Mouse (Mus musculus) heart, embryonic 11.5 days (tissue): Measurements from ENCODE around the gene Zbtb48. TPM values are rescaled to one million over a fixed set of nuclear protein-coding genes. Genes with fewer than 3 reads are reported as not detected.

Experiments used
- ATAC-seq: fragments of 200-750 bp; cut with Nextera tagmentation; replicated peaks from 2 replicates; pipeline ENCODE4 v1.8.0; 2017; ENCODE audit warnings: moderate library complexity; ENCODE audit not compliant: insufficient number of reproducible peaks, low FRiP score, low TSS enrichment
- H3K27ac ChIP-seq: fragments of 300-500 bp; sonication (generic); 2 replicates; pipeline ENCODE4 v1.5.1; 2014; ENCODE audit warnings: mild to moderate bottlenecking, low read depth, low read length
- H3K27me3 ChIP-seq: fragments of 300-500 bp; sonication (generic); 2 replicates; pipeline ENCODE4 v1.6.1; 2014; ENCODE audit warnings: mild to moderate bottlenecking, low read length, mixed read lengths; ENCODE audit not compliant: control insufficient read depth, insufficient read depth
- H3K36me3 ChIP-seq: fragments of 300-500 bp; sonication (generic); 2 replicates; pipeline ENCODE4 v1.6.1; 2014; ENCODE audit warnings: mild to moderate bottlenecking, low read length, moderate library complexity, mixed read lengths; ENCODE audit not compliant: control insufficient read depth, insufficient read depth
- H3K4me1 ChIP-seq: fragments of 300-500 bp; sonication (generic); 2 replicates; pipeline ENCODE4 v1.6.1; 2014; ENCODE audit warnings: low read length; ENCODE audit not compliant: control insufficient read depth, insufficient read depth
- H3K4me2 ChIP-seq: fragments of 300-500 bp; sonication (generic); 2 replicates; pipeline ENCODE4 v1.6.1; 2014; ENCODE audit warnings: mild to moderate bottlenecking, moderate library complexity
- H3K4me3 ChIP-seq: fragments of 300-500 bp; sonication (generic); 2 replicates; pipeline ENCODE4 v1.5.1; 2014; ENCODE audit warnings: low read depth, low read length
- H3K9ac ChIP-seq: fragments of 300-500 bp; sonication (generic); 2 replicates; pipeline ENCODE4 v1.6.1; 2014; ENCODE audit warnings: mild to moderate bottlenecking, low read depth, low read length, moderate library complexity
- H3K9me3 ChIP-seq: fragments of 300-500 bp; sonication (generic); replicated peaks from 2 replicates; pipeline ENCODE4 v1.6.1; 2016; ENCODE audit warnings: low read length; ENCODE audit not compliant: control insufficient read depth
- WGBS: fragments of 180-500 bp; shearing (Covaris S2); extraction: QIAGEN DNeasy Blood & Tissue Kit; methylation state at CpG from one replicate; pipeline ENCODE4 v1.1.7; 2014; ENCODE audit not compliant: insufficient replicate concordance; 5-methylcytosine and 5-hydroxymethylcytosine counted together
- polyA plus RNA-seq: library from polyadenylated mRNA; unstranded; fragments of >200 nt; fragmentation: Nextera tagmentation; extraction: Ambion mirVana; gene quantifications from 2 replicates; pipeline ENCODE4 v1.2.1, GENCODE M21; 2014

Gene Zbtb48
- polyA plus RNA-seq, 1 experiment from 2014 or later = 12.2 TPM

GRCm38 (mm10) chr4:151981363-151981762 lies 46.1 kb downstream of the Zbtb48 start:
- Histone ChIP-seq H3K27me3 (no peaks in the 10 kb centered on the region), H3K27ac (no peak overlapping the region), H3K9me3 (no peaks in the 10 kb centered on the region), H3K36me3 (peaks cover 12% of the 10 kb centered on the region), H3K4me1 (peaks cover 10% of the 10 kb centered on the region), H3K9ac (no peak overlapping the region), H3K4me3 (no peak overlapping the region), H3K4me2 (no peak overlapping the region)
- ATAC-seq = peak; percentile 27; the same call in 1 of the 2 replicates
- WGBS = 14% methylated on average over 5 of the region's 5 CpGs

GRCm38 (mm10) chr4:151980699-151981098 lies 46.8 kb downstream of the Zbtb48 start:
- Histone ChIP-seq H3K4me3 (no peak overlapping the region), H3K4me2 (no peak overlapping the region), H3K9ac (no peak overlapping the region), H3K27me3 (no peaks in the 10 kb centered on the region), H3K36me3 (peaks cover 12% of the 10 kb centered on the region), H3K9me3 (no peaks in the 10 kb centered on the region), H3K27ac (no peak overlapping the region), H3K4me1 (peaks cover 7% of the 10 kb centered on the region)
- WGBS = 82% methylated on average over 8 of the region's 8 CpGs
- no peak for ATAC-seq

DNA sequence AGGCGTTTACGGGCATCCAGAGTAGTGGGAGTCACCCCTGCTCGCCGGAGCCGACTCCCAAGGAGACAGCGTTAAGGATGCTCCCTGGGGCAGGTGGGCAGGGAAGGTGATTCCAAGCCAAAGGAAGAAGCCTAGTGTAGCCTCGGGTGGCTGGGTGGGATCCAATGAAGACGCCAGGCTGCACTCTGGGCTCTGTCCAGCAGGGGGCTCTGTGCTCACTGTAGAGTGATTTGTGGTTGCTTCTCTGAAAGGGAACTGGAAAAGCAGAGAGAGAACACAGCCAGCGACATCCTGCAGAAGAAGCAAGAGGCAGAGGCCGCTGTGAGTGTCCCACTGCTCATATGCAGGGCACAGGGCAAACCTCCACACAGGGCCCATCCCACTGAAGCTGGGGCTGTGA lies 49.7 kb downstream of the Zbtb48 start:
- no peak overlapping the region for H3K4me3 ChIP-seq
- H3K27ac ChIP-seq = no peak overlapping the region
- no peak overlapping the region for H3K9ac ChIP-seq
- H3K4me1 ChIP-seq = peaks cover 2% of the 10 kb centered on the region; the same call in 1 of the 2 replicates
- WGBS = 48% methylated on average over 10 of the region's 10 CpGs
- no peak for ATAC-seq
- H3K27me3 ChIP-seq = no peaks in the 10 kb centered on the region
- H3K4me2 ChIP-seq = no peak overlapping the region
- H3K36me3 ChIP-seq = peaks cover 35% of the 10 kb centered on the region
- H3K9me3 ChIP-seq = no peaks in the 10 kb centered on the region

DNA sequence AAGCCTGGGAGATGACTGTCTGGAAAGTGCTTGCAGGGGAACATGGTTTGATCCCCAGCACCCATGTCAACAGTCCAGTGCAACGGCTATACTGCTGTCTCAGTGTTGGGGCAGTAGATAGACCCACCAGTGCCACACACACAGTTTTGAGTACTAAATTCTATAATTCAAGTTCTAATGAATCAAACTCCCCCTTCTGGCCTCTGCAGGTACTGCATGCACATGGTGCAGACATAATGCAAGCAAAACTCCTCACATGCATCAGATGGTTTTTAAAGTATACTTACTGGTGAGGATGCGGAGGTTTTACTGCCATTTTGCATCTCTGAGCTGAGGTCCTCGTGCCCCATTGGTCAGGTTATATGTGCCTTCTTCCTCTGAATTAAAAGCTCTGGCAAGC lies 52.0 kb downstream of the Zbtb48 start:
- Histone ChIP-seq H3K27ac (no peak overlapping the region), H3K36me3 (peaks cover 38% of the 10 kb centered on the region), H3K9me3 (no peaks in the 10 kb centered on the region), H3K4me2 (no peak overlapping the region), H3K4me1 (peaks cover 7% of the 10 kb centered on the region), H3K27me3 (no peaks in the 10 kb centered on the region), H3K4me3 (no peak overlapping the region), H3K9ac (no peak overlapping the region)
- WGBS = 89% methylated on average over 3 of the region's 3 CpGs
- ATAC-seq = no peak

DNA sequence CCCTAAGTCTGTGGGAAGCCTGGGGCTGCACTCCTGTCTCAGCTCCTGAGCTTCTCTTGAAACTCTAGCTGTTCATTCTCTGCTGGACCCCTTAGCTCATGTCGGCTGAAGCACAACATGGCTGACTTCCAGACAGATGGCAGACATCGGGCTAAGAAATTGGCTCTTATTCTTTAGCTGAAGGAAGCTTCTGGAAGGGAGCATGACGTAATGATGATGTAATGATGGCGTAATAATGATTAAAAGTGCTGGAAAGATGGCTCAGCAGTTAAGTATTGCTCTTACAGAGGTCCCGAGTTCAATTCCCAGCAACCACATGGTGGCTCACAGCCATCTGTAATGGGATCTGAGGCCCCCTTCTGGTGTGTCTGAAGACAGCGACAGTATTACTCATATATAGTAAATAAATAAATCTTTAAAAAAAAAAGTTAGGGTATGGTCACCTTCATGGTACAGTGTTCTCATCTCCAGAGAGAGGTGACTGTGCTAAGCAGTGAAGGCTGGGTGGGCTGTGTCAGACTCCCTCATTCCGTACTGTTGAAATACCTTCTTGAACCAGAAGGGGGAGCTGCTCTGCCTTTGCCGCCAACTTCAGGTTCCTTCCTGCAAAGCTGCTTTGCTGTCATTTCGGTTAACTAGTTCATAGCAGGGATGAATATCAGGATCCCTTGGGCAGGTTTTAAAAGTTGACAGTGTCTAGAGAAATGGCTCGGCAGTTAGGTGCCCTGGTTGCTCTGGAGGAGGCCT lies 55.1 kb downstream of the Zbtb48 start:
- ATAC-seq = no peak
- H3K4me1 ChIP-seq = peaks cover 4% of the 10 kb centered on the region; the same call in 1 of the 2 replicates
- no peaks in the 10 kb centered on the region for H3K9me3 ChIP-seq
- H3K4me3 ChIP-seq = no peak overlapping the region
- H3K27ac ChIP-seq = no peak overlapping the region
- H3K4me2 ChIP-seq = no peak overlapping the region
- no peaks in the 10 kb centered on the region for H3K27me3 ChIP-seq
- peaks cover 39% of the 10 kb centered on the region for H3K36me3 ChIP-seq
- no peak overlapping the region for H3K9ac ChIP-seq
- WGBS = 73% methylated on average over 10 of the region's 10 CpGs

Other genes starting within 250 kb of the Zbtb48 start
- gene Camta1, start 165.8 kb downstream of the Zbtb48 start, polyA plus RNA-seq = 137 and 138 TPM in 2 replicates
- gene Dnajc11, start 94.0 kb downstream of the Zbtb48 start, polyA plus RNA-seq = 57.7 and 57.8 TPM in 2 replicates
- gene Thap3, start 38.7 kb downstream of the Zbtb48 start, polyA plus RNA-seq = 18.9 and 19.7 TPM in 2 replicates
- 14.3 and 21.7 TPM in 2 replicates for gene Phf13, start 31.4 kb downstream of the Zbtb48 start, polyA plus RNA-seq
- 11.4 and 17.8 TPM in 2 replicates for gene Klhl21, start 18.9 kb downstream of the Zbtb48 start, polyA plus RNA-seq
- gene Tas1r1, start 10.9 kb upstream of the Zbtb48 start, polyA plus RNA-seq = 0.14 and 0.16 TPM in 2 replicates
- gene Nol9, start 11.7 kb upstream of the Zbtb48 start, polyA plus RNA-seq = 18.0 and 19.0 TPM in 2 replicates
- 6.6 and 7.0 TPM in 2 replicates for gene Plekhg5, start 44.8 kb upstream of the Zbtb48 start, polyA plus RNA-seq
- 0.27 and 0.58 TPM in 2 replicates for gene Tnfrsf25, start 88.3 kb upstream of the Zbtb48 start, polyA plus RNA-seq
- 0.90 and 1.3 TPM in 2 replicates for gene Espn, start 124.7 kb upstream of the Zbtb48 start, polyA plus RNA-seq
- 0.07 TPM in 1 of 2 replicates, not detected in the other for gene Hes2, start 131.2 kb upstream of the Zbtb48 start, polyA plus RNA-seq
- 53.1 and 53.6 TPM in 2 replicates for gene Acot7, start 150.5 kb upstream of the Zbtb48 start, polyA plus RNA-seq
- gene Gpr153, start 246.6 kb upstream of the Zbtb48 start, polyA plus RNA-seq = 7.8 and 9.0 TPM in 2 replicates